Mouse (Mus musculus) ES-CJ7 (cell line): ENCODE results near the gene Ssrp1.

Source experiments
- DNase-seq: peaks from one replicate; pipeline ENCODE4 v3.0.0; 2011; ENCODE audit warnings: low read depth, low spot score

The Ssrp1 gene

DNA sequence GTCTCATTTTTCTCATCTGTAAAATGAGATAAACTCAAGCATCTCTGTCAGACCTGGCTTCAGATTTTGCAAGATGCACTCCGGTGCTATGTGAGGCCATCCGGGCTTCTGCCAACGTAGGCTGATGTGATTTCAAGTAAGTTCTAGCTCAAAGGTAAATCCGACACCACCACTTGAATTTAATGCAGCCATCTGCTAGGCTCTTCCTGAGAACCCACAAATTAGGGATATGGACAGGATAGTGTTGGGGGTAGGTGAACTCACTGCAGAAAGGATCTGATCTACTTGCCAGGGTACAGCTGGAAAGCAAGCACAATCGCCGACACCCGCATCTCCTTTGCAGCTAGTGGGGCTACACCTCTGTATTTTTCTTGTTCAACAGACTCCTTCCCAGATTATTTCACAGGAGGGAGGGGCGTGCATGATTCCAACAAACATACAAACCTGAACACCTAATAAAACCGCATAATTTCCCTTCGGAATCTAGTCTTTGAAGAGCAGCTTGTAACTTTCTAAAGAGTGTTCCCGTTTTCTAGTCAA, 457 bp upstream of the Ssrp1 start:
- no peak for DNase-seq

DNA sequence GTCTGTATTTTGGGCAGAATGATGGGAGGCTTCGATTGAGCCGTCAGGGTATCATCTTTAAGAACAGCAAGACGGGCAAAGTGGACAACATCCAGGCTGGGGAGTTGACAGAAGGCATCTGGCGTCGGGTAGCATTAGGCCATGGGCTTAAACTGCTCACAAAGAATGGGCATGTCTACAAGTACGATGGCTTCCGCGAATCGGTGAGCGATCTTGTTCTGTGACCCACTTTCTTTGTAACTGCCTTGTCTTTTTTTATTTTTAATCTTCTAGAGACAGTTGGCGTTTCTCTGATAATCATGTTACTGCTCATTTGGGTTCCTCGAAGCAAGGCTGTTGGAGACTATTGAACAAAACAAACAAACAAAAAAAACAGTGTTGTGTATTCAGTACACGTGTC, 1.3 kb downstream of the Ssrp1 start:
- DNase-seq: no peak

DNA sequence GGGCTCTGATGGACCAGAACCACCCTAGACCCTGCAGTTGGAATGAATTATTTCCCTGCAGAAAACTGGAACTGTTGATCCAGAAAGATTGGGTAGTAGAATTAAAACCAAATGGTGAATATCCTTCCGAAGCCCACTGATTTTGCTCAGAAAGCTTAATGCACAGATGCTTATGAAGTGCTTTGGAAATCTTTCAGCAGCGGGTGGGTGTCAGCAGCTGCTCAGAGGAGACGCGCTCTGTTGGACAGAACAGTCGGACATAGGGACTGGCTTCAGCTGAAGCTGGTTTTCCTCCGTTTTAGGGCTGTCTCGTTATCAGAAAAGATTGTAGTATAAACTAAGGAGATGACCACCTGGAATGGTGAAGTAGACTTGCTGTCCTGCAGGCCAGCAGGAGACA, 6.6 kb downstream of the Ssrp1 start:
- DNase-seq: no peak

DNA sequence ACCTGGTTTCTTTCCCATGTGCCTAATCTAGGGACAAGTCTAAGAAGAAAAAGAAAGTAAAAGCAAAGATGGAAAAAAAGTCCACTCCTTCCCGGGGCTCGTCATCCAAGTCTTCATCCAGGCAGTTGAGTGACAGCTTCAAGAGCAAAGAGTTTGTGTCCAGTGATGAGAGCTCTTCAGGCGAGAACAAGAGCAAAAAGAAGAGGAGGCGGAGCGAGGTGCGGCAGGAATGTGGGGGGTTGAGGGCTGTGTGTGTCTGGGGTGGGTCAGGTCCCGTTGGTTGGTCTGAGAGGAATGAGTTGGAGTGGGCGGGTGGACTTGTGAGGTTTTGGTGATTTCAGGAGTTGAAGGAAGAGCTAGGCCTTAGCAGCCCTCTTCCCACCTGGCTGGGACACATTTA, 9.2 kb downstream of the Ssrp1 start:
- no peak for DNase-seq

DNA sequence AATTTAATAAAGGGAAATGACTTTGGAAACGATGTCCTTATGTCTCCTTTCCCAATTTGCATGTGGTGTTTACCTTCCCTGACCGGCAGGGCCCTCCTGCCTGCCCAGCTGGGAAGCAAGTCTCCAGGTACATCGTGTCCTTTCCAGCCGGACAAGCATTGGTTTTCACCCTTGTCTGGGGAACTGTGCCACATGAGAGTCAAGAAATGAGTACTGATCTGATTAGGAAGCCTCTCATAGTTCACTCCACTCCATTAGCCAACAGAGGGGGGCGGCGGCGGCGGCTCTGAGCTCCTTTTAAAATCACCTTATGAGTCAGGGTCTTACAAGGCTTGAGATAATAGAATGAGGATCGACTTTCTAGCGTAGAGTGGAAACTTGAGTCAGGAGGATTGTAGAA, 10.0 kb downstream of the Ssrp1 start:
- DNase-seq: no peak

DNA sequence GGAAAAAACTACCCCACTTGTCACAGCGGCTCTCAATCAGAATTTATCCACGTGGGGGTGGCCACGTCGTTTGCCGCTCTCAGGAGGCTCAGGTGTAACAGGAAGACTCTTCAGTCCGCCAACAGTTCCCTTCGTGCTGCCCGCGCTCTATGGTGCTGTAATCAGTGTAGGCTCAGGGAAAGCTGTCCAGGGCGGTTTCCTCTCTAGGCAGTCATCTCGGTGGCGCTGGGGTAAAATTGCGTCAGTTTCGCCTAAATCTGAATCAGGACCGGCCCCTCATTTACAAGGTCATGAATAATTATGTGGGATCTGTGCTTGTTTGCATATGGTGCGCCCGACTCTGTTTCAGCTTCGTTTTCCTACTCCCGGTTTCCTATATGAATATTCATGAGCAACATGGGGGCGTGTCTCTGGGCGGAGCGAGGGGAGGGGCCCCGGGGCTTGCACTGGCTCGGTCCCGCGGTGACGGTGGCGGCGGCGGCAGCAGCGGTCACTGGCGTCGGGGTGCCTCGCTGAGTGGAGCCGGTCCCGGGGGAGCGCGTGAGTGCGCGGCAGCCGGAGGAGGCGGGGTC, 10.6 kb downstream of the Ssrp1 start, which contains the start of gene Tnks1bp1:
Tnks1bp1 (plus strand) TSS at position 427 of the 572 bp plus-strand sequence.
- peak; percentile 99 for DNase-seq

DNA sequence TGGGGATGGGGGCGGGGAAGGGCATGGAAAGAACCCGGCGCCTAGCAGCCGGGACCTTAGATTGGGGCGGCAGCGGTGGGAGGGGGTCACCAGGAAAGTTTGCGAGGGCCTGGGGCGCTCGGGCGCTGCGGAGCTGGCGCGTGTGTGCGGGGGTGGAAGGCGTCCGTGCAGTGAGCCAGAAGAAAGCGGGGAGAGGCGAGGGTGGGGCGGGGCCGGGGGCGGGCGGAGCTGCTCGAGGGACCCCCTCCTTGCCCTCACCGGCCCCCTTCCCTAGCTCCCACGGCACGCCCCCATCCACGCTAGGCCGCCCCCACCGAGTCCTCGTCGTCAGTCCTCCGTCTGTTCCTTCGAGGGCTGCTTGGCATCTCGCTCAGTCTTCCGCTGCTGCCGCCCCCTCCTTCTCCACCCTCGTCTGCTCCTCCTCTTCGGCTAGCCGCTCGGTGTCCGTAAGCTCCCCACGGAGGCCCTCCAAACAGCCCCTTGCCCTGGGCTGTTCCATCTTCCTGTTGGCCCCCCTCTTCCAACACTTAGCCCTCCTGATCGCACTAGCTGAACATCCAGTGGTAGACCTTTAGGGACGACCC, 11.2 kb downstream of the Ssrp1 start:
- DNase-seq: no peak

DNA sequence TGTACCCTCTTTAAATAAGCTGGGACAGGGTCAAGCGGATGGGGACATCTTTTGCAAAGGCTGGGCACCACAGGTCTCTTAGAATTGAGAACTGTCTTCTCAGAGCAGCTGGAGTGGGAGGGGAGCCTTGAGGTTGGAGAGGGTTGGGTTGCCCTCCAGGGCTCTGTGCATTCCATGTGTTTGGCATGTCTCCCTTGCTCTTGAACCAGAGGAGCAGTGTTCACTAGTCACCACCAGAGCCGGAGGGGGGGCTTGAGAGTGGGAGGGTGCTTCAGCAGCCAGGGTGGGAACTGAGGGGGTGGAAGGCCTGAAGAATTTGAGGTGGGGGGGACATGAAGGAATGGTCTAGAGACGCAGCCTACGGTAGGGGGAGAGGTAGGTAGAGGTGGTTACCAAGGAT, 12.2 kb downstream of the Ssrp1 start:
- no peak for DNase-seq

DNA sequence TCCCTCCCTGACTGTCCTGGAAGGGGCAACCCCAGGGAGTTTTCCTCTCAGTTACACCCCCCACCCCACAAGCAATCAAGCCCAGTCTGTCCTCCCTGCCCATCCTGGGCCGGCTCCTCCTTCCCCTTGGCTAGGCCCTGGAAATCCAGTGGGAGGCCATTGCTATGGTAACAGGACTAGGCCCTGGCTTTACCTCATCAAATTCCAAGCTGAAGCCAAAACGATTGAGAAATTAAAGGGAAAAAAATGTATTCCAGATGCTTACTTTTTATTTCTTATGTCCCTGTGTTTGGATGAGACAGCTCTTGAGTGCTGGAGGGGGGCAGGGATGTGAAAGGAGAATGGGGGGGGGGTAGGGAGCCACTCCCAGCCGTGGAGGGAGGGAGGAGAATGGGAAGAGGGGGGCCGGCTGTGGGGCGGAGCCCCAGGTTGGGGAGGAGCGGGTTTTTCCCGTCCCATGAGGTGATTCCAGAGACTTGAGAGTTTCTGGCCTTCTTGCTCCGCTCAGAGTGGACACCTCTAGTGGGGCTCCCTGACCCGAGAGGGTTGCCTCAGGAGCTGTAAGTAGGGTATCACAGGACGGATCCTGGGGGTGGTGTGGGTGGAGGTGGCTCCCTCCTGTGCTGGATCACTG, 13.1 kb downstream of the Ssrp1 start:
- DNase-seq: no peak

DNA sequence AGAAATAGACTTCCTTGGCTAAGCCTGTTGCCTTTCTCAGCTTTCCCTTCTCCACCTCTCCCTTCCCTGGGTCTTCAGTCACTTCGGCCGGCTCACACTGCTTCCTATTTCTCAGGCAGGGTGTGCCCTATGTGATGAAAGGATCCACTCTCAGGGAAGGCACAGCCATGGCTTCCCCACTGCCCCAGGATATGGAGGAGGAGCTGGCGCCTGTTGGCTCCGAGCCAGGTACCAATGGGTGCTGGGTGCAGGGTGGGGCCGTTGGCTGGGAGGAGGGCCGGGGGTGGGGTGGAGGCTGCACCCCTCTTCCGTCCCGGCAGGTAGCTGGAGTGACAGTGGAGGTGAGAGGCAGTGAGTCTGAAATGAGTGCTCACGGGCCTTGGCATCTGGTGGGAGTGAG, 13.7 kb downstream of the Ssrp1 start:
- DNase-seq: peak; percentile 43

DNA sequence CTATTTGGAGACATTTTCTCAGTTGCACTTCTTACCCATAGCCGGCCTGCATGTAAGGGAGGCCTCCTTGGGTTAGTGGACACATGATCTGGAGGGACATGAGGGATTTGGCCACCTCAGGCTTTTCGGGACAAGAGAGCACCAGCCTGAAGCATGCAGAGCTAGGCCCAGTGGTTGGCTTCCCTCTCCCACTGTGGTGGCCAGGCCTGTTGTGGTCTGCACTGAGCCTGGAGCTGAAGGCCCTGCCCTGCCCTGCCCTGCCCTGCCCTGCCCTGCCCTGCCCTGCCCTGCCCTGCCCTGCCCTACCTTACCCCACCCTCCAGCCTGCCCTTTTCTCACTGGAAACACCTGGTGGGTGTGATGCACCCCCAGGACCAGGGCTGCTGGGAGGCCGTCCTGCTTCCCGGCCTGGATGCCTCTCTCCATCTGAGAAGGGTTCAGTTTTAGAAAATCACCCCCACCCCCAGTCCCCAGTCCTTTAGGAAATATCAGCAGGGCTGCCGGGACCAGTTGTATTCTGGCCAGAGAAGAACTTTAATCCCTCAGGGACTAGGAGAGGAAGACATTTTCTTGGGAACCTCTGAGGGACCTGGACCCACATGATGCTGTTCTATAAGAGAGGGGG, 16.3 kb downstream of the Ssrp1 start:
- no peak for DNase-seq

DNA sequence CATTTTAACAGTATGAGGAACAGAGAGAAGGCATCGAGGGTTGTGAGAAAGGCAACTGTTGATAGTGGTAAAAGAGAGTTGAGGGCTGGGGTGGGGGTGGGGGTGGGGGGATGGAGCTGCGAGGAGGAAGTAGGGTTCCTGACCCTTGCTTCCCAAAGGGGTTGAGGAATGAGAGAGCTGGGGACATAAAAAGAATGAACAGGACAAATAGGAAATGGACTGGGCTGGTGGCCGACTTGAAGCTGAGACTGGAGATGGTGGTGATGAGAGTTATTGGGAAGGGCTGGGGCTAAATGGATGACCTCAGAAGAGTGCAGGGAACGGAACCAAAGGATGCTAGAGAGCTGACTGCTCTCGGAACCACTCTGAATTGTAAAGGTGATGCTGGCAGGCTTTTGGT, 19.7 kb downstream of the Ssrp1 start:
- DNase-seq: no peak

DNA sequence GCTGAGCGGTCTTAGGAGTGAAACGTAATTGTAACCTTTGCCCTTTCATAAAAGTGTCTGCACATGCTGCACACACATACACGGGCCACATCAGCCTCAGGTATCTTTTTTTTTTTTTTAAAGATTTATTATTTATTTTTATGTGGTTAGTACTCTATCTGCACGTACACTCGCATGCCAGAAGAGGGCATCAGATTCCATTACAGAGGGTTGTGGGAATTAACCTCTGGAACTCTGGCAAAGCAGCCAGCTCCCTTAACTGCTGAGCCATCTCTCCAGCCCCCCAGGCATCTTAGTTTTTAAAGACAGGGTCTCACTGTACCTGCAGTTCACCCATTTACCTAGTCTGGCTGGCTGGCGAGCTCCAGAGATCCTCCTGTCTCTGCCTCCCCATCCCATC, 22.6 kb downstream of the Ssrp1 start:
- no peak for DNase-seq

DNA sequence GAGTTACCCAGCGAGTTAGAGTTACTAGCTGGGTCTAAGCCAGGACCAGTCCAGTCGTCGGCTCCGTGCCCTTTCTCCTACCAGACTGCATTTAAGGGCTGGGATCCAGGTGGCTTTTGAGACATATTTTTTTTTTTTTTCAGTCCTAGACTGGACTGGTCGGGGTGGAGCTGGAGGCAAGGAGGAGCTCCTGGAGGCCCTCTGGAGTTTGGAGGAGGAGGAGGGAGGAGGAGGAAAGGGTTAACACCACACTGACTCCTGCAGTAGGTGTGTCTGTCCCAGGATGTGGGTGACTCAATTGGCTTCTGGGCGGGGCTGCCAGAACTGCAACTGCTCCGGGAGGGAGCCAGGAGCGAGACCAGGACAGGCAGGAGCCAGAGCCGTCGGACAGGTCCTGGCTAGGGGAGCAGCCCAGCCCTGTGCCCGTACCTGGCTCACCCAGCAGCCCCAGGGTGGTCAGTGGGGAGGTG, 23.6 kb downstream of the Ssrp1 start:
- peak; percentile 76 for DNase-seq

DNA sequence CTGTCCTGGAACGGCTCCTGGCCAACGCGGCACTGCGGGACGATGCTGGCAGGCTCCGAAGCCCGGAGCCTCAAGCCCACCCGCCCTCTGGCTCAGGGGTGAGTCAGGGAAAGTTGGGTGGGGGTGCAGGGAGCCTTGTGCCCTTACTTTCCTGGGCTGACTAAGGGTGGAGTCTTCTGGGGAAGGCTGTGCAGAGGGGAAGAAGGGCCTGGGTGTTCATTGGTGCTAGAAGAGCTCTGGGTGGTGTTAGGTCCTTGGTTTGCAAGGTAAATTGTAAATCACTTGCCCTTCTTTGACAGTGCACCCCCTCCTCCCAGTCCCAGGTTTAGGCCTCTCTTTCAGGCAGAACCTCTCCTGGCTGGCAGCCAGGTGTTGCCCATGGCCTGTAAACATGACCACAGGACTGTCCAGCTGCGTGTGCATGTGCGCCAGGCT, 24.1 kb downstream of the Ssrp1 start:
- no peak for DNase-seq

DNA sequence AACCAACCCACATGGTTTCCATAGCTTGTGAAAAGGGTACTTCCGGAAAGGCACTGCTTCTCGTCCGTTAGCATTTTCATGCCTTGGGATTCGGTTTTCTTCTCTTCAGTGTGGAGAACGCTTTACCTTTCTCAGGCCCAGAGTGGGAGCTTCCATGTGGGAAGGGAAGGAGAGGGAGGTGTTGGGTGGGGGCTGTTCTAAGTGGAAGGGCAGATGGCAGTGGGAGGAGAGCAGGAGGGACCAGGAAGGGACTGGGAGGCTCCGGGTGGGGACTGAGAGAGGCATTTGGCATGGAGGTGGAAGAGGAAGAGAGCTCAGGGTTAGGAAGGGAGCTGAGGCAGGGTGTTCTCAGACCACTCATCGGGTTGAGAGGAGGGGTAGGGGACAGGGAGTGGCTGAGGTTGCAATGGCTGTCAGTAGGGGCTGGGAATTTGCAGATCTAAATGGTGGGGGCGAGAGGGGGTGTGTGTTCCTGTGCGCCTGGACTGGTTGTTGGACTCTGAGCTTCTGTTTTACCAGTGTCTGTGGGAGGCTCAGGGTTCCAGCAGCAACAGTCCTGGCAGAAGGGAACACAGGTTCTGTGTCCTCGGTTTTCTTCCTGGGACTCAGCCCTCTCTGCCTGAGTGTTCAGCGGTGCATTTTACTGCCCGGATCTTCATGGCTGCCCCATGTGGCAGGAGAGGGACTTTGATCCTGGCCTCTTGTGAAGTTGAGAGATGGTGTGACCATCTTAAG, 28.3 kb downstream of the Ssrp1 start:
- DNase-seq: no peak

DNA sequence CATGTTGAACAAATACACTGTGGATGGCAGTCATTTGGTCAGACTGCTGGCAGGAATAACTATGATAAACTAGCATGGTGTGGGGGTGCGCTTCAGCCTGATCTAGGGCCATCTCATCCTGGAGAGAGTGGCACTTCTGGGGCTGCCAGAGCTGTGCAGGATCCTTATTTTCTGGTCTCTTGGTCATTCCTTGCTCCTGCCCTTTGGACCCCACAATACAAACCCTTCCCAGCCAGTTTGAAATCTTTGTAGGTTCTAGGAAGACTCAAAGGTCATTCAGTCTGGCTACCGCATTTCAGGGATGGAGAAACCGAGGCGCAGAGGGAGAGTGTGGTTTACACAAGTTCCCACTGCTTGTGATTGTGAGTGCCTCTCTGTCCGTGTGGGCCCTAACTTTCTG, 29.9 kb downstream of the Ssrp1 start:
- DNase-seq: no peak

DNA sequence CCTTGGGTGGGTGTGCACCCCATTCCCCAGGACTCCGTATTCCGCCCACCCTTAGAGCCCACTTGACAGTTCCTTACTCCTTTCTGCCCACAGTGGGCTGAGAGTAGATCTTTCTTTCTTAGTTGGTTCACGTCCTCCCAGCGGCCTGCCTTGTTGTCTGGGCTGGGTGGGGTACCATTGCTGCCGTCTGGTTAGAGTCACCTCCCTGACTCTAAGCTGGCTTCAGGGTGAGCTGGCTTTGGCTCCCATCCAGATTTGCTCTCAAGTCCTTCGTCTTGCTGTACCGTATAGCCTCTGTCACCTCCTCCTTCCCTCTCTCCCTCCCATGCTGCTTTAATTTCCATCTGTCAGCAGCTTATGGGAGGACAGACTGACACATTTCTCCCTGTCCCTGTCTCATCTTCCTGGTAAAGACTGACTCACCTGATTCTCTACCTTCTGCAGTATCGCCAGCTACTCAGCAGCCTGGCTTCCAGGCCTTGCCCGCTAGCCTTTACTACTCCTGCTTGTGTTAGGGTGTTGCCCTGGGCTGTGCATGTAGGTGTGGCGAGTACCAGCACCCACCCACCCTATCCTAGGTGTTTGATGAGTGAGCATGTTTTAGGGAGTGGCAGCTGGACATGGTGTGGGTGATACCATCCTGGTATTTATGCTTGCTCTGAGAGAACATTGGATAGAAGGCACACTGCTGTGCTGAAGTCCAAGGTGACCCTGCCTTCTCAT, 31.0 kb downstream of the Ssrp1 start:
- no peak for DNase-seq

DNA sequence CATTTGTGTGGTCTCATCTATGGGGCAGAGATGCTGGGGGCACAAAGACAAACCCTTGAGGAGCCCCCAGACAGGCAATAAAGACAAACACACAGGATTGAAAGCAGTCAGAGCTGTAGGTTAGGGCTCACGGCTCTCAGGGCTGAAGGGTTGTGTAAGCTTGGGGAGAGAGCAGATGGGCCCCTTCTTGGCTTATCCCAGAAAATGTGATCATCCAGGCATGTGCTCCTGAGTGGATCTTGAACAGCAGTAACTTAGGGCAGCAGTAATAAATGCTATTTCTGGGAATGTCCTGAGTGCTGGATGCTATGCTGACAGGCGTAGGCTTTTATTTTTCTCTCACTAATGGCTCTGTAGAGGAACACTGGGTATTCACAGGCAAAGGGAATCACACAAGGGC, 31.6 kb downstream of the Ssrp1 start:
- DNase-seq: no peak

DNA sequence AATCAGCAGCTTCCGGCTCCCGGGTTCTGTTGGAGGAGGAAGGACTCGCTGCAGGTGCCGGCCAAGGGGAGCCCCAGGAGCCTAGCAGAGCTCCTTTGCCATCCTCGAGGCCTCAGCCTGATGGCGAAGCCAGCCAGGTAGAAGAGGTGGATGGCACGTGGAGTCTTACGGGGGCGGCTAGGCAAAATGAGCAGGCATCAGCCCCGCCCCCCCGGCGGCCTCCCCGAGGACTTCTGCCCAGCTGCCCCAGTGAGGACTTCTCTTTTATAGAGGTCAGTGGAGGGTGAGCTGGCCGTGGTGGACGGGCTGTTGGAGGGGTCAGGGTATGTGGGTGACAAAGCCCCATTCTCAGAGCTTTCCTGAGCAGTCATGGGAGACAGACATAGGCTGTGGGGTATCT, 33.1 kb downstream of the Ssrp1 start:
- DNase-seq: no peak

DNA sequence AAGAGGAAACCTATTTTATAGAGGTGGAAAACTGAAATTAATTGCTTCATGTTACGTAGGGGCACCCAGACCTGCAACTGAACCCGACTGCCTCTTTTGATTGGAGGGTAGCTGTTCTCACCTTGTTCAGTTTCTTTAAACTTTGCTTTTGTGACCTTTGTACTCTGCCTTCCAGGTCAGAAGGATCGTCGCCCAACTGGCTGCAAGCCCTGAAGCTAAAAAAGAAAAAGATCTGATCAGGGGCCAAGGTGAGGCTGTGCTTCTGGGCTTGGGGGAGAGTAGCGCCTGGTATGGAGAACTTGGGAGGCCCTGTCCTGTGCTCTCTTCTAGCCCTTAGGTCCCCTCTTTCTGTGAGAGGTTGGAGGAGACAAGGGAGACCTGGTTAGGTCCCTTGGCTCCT, 34.9 kb downstream of the Ssrp1 start:
- no peak for DNase-seq
